Mouse (Mus musculus) lung, postnatal 10 days (tissue): ENCODE results near the gene Mrps11.

Source experiments
- DNase-seq: peaks from one replicate; pipeline ENCODE4 v3.0.0; 2021

Mrps11 gene

DNA sequence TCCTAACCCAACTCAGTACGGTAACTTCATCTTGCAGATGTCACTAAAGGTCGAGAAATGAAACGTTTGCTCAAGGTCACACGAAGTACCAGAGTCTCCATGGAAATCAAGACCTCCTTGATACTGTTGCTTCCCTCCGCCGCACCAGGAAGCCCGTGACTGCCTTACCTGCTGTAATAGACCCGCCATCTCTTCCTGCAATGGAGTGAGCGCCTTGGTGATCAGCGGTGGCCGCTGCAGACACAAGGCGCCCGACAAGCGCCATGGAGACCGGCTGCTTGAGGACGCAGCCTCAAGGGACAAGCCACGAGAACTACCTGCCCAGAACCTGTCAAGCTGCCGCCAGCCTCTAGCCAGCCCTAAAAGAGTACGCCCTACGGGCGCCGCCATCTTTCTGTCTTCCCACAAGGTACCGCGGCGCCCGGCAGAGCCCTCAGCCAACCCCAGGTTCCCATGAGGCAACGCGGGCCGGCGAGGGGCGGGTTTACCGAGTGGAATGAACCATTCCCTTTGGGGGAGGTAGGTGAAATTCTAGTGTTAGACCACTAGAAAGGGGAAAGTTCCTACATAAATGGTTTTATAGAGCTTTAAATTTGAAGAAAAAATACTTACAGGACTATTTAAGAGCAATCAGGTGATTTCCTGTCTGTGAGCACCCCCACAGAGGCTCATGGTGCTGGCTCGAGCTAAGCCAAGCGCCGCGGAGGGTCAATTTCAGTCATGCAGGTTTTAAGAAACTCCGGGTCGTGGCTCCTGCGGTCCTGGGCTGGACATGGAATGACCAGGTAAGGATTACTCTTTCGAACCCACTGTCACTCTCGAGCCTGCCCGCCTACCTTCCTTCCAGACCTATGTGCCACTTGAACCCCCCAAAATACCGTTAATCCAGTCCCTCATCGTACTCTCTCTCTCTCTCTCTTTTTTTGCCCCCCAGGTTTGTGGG lies at the start of gene Mrps11, which contains the start of gene Mrpl46:
Mrps11 (plus strand) TSS at position 481 of the 943 bp plus-strand sequence.
Mrpl46 (minus strand) TSS at position 893 of the 943 bp plus-strand sequence.
- peak; percentile 92 for DNase-seq

GRCm38 (mm10) chr7:78737196-78737595 lies 45.7 kb upstream of the Mrps11 start:
- no peak for DNase-seq

DNA sequence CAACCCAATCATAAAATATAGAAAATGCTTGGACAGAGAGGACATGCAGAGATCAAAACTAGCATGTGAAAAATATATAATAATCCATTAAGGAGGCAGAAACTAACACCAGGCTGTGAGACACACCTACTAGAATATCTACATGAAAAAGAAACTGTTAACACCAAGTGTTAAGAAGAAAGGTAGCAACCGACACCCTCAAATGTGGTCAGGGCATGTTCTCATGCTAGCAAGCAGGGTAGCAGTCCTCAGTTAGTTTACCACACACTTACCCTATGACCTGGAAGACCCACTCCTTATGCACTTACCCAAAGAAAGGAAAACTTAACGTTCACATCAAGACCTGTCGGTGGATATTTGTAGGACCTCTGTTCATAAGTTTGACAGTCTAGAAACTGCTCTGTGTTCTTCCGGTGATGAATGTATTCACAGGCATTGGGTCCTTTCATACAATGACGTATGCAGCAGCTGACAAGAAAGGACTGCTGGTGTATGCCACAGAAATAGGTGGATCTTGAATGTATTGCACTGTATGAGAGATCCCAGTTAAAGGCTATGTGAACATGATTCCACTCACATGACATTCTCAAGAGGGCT lies 45.2 kb upstream of the Mrps11 start, which contains the start of gene Ntrk3:
Ntrk3 (minus strand) TSS at position 399 of the 597 bp plus-strand sequence.
- DNase-seq, result no peak

- DNase-seq, result no peak
These were observed 43.4 kb upstream of the Mrps11 start for GRCm38 (mm10) chr7:78739351-78740000.

- peak; percentile 14 for DNase-seq
These were observed 39.1 kb upstream of the Mrps11 start for GRCm38 (mm10) chr7:78743731-78744385.

DNA sequence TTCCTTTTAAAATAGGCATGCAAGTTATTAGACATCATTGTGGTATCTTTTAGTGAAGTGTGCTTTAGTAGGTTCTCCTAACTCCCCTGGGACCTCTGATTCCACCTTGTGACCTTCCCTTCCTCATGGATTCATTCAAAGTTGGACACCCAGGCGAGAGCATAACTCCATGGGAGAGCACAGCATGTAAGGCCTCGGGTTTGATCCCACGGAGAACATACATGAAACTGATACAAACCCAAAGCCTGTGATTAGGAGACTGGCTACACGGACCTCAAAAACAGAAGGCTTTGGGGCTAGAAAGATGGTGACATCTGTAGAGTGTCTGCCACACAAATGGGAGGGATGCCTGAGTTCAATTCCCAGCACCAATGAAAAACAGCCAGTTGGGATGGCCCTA lies 30.0 kb upstream of the Mrps11 start:
- DNase-seq, result no peak

GRCm38 (mm10) chr7:78753752-78754457 lies 29.0 kb upstream of the Mrps11 start:
- DNase-seq, result no peak

DNA sequence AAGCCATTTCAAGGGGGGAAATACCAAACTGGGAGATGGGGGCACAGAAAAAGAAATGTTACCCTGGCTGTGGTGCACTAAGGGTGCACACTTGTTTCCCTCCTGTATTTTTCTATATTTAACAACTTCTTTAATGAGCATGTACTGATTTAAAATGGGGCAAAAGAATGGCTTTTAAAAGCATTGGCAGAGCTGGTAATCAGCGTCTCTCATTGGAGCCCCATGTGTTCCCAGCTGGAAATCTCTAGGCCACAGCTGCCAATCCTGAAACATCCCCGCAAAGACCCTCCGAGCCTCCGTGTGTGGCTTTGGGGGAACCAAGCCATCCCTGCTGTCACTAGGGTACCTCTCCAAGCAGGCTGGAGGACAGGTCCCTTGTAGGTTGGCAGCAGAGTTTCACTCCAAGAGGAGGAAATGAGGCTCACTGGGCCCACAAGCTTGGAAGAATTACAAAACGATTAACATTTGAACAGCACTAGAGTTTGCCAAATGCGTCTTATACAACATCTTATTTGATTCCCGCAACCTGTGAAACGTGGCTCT lies 28.4 kb upstream of the Mrps11 start:
- no peak for DNase-seq

- no peak for DNase-seq
These were observed 19.1 kb upstream of the Mrps11 start for GRCm38 (mm10) chr7:78763801-78764200.

GRCm38 (mm10) chr7:78765215-78765631 lies 17.7 kb upstream of the Mrps11 start:
- no peak for DNase-seq

DNA sequence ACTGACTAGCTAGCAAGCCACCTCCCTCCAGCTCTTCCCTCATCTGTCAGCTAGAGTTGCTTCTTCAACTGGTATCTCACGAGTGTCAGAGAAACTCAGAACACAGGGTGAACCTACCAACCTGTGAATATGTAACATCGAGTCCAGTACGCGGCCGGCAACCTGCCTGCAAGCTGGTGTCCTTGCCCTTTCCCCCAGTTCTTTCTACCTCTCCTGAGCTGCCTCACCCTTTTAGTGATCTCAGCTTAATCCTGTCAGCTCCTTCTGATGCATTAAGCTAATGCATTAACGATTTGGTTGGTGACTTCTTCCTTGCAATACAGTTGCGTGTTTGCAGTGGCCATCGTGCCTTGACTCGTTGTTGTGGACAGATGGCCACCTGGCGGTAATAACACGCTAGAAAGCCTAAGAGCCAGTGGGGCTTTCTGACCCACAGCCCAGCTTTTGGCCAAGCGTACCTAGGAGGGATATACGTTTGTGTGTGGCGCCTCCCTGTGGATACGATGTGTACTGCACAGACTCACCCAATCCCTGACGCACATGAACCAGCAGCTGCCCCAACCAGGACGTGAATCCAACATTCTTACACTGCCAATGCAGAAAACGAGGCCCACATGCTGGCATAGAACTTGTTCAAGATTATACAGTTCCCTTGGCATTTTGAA lies 16.8 kb upstream of the Mrps11 start:
- DNase-seq, result peak; percentile 83

GRCm38 (mm10) chr7:78767929-78768531 lies 14.9 kb upstream of the Mrps11 start:
- DNase-seq, result no peak

DNA sequence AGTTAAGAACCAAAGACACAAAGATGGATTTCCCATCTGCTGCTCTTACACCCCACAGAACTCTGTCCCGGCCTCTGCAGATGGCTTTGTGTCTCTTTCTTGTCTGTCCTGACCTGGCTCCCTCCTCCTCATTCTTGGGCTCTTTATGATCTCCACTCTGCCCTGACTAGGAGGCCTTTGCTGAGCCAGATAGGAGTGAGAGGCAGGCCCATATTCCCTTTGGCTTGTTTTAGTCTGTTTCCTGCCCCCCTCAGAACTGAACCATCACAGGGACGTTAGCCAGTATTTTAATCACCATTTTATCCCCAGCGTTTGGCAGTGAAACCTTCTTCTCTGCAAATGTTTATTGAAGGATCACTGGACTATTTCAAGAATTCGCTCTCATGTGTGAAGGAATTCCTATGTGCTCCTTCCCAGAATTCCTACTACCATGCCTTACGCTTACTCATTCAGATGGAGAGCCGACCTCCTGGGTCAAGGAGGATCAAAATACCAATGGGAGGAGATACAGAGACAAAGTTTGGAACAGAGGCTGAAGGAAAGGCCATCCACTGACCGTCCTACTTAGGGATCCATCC lies 13.8 kb upstream of the Mrps11 start:
- DNase-seq, result peak; percentile 25

- no peak for DNase-seq
These were observed 12.0 kb upstream of the Mrps11 start for GRCm38 (mm10) chr7:78770936-78771335.

DNA sequence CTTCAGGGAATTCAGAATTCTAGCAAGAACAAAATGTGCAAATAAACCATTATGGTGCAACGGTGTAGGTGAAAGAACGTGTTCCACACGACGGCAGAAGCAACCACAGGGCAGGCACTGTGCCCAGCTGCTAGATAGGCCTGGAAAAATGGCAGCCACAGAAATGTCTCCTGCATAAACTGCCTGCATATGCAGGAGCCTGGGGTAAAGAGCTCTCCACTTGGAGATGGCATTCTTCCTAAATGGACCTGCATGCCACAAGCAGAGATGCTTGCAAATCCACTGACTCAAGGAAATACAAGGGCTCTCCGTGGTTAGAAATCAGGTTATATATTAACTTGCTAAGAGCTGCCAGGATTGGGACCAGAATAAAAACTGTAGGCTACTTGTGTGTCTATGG lies 4.2 kb upstream of the Mrps11 start:
- no peak for DNase-seq

GRCm38 (mm10) chr7:78785906-78786305 lies 3.0 kb downstream of the Mrps11 start:
- no peak for DNase-seq

DNA sequence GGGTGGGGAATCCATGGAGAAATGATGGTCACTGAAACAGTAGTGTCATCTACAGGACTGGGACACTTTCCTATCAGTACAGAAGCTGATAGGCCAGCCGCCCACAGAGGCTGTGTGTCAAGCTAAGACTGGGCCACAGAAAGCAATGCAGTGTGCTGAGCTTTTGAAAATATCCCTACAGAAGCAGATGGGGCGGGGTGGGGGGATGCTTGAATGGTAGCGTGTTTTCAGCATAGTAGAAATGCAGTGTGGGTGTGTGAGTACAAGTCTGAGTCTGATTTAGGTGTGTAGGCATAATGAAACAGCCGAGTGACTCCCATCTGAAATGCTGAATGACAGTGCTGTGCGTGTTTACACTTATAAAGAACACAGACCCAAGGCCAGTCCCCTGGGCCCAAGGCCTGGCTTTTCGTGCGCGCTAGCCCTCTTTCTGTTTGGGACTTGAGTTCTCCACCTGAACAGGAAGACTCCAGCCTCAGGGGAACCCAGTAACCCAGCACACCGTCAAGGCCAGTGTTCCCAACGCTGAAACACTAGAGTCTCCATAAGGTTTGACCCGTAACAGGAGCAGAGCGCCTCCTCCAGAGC lies 5.0 kb downstream of the Mrps11 start:
- no peak for DNase-seq

- peak; percentile 62 for DNase-seq
These were observed 8.7 kb downstream of the Mrps11 start for GRCm38 (mm10) chr7:78791359-78792222.
